Mouse (Mus musculus) neural tube, embryonic 11.5 days (tissue): ENCODE results near the gene Glyatl3. TPM values are rescaled to one million over a fixed set of nuclear protein-coding genes. Genes with fewer than 3 reads are reported as not detected.

Experiments used
- ATAC-seq: fragments of 200-750 bp; cut with Nextera tagmentation; 2 replicates; pipeline ENCODE4 v1.8.0; 2017; ENCODE audit warnings: moderate number of reproducible peaks, mild to moderate bottlenecking, moderate TSS enrichment, moderate library complexity; ENCODE audit not compliant: insufficient read depth, low FRiP score, low TSS enrichment
- DNase-seq: peaks from one replicate; pipeline ENCODE4 v3.0.0-alpha.2; 2015; ENCODE audit warnings: low spot score
- H3K27ac ChIP-seq: fragments of 300-500 bp; sonication (generic); 2 replicates; pipeline ENCODE4 v1.5.1; 2014; ENCODE audit warnings: low read depth, mild to moderate bottlenecking, low read length
- H3K27me3 ChIP-seq: fragments of 300-500 bp; sonication (generic); 2 replicates; pipeline ENCODE4 v1.6.1; 2014; ENCODE audit warnings: mild to moderate bottlenecking, low read length, mixed read lengths; ENCODE audit not compliant: control insufficient read depth, insufficient read depth
- H3K36me3 ChIP-seq: fragments of 300-500 bp; sonication (generic); 2 replicates; pipeline ENCODE4 v1.6.1; 2014; ENCODE audit warnings: mild to moderate bottlenecking, low read length, moderate library complexity, mixed read lengths; ENCODE audit not compliant: control insufficient read depth, insufficient read depth
- H3K4me1 ChIP-seq: fragments of 300-500 bp; sonication (generic); 2 replicates; pipeline ENCODE4 v1.6.1; 2014; ENCODE audit warnings: low read length, mixed read lengths; ENCODE audit not compliant: control insufficient read depth, insufficient read depth
- H3K4me2 ChIP-seq: fragments of 300-500 bp; sonication (generic); 2 replicates; pipeline ENCODE4 v1.6.1; 2014; ENCODE audit warnings: low read depth, mild to moderate bottlenecking, moderate library complexity
- H3K4me3 ChIP-seq: fragments of 300-500 bp; sonication (generic); 2 replicates; pipeline ENCODE4 v1.5.1; 2014; ENCODE audit warnings: low read depth, low read length
- H3K9ac ChIP-seq: fragments of 300-500 bp; sonication (generic); 2 replicates; pipeline ENCODE4 v1.6.1; 2014; ENCODE audit warnings: mild to moderate bottlenecking, low read length
- H3K9me3 ChIP-seq: fragments of 300-500 bp; sonication (generic); 2 replicates; pipeline ENCODE4 v1.6.1; 2016; ENCODE audit warnings: low read length; ENCODE audit not compliant: control insufficient read depth
- WGBS: fragments of 180-500 bp; shearing (Covaris S2); extraction: QIAGEN DNeasy Blood & Tissue Kit; methylation state at CpG from one replicate; pipeline ENCODE4 v1.1.7; 2014; 5-methylcytosine and 5-hydroxymethylcytosine counted together
- polyA plus RNA-seq: library from polyadenylated mRNA; unstranded; fragments of >200 nt; fragmentation: Nextera tagmentation; extraction: Ambion mirVana; gene quantifications from 2 replicates; pipeline ENCODE4 v1.2.1, GENCODE M21; 2014

The Glyatl3 gene
- polyA plus RNA-seq, 1 experiment from 2014 or later, result not detected

DNA sequence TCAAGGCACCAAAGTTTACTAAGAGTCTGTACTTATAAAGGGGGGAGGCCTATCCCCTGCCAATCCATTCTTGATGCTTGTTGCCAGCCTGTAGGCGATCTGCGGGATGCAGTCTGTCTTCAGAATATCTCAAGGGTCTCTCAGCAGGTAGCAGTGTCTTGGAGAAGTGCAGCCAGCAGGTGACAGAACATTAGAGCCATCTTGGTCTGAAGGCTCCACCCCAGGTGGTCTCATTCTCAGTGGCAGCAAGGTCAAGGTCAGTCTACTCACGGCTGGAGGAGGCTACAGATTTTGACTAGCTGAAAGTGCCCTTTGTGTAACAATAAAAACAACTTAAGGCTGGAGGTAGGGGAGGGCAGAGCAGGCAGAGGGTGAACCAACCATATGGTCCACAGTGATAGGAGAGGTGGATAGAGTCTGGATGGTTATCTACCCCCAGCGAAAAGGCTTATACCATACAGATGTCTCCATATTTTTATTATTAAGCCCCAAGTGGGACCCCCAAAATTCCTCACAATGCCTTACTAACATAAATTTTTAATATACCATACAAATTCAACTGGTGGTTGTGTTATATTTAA is 14.3 kb downstream of the Glyatl3 start:
- Histone ChIP-seq H3K4me1 (peaks cover 3% of the 10 kb centered on the region; the same call in 1 of the 2 replicates), H3K27ac (no peak overlapping the region), H3K9me3 (no peaks in the 10 kb centered on the region), H3K9ac (no peak overlapping the region), H3K4me2 (no peak overlapping the region), H3K27me3 (no peaks in the 10 kb centered on the region), H3K4me3 (no peak overlapping the region), H3K36me3 (no peaks in the 10 kb centered on the region)
- WGBS, result 41% methylated on average over 4 of the region's 4 CpGs
- no peak for ATAC-seq
- DNase-seq, result no peak

DNA sequence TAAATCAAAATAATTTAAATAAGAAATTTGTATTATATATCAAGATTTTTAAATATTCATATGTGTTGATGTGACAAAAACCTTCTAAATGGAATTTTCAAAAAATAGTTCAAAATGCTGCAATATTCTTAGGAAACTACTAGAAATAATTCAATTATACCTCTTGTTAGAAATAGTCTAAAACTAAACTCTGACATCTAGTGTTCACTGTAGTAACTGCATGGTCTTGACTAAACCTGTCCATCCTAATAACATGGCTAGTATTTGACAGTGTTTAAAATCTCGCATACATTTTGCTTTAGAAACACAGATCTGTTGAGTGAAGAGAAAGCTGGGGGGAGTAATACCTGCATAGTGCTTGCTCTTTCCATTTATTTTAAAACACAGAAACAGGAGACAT is 17.3 kb downstream of the Glyatl3 start:
- DNase-seq, result no peak
- Histone ChIP-seq H3K36me3 (no peaks in the 10 kb centered on the region), H3K4me3 (no peak overlapping the region), H3K9ac (no peak overlapping the region), H3K9me3 (no peaks in the 10 kb centered on the region), H3K4me1 (no peaks in the 10 kb centered on the region), H3K4me2 (no peak overlapping the region), H3K27ac (no peak overlapping the region), H3K27me3 (no peaks in the 10 kb centered on the region)
- 80% methylated on average over 1 of the region's 1 CpGs for WGBS
- no peak for ATAC-seq

GRCm38 (mm10) chr17:40887849-40888536 is 26.2 kb downstream of the Glyatl3 start:
- DNase-seq, result no peak
- H3K27me3 ChIP-seq, result no peaks in the 10 kb centered on the region
- WGBS, result 85% methylated on average over 4 of the region's 4 CpGs

DNA sequence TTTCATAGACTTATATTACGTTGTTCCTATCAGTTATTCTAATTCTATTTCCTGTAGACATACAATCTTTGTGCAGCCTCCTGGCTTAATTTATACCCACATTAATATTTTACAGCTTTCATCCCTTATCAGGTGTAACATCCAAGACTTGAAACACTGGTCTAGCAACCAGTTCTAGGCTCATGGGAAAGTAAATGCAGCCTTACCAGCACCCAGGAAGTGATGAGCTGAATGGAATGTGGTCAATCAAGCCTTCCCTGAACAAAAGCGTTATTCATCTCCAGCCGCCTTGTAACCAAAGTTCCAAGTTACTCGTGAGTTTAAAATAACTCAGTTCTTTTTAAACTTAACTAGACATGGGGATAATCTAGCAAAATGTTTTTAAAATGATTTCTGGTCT is 29.0 kb downstream of the Glyatl3 start:
- WGBS, result 86% methylated on average over 4 of the region's 4 CpGs
- Histone ChIP-seq H3K9me3 (no peaks in the 10 kb centered on the region), H3K9ac (no peak overlapping the region), H3K4me2 (no peak overlapping the region), H3K27ac (no peak overlapping the region), H3K27me3 (no peaks in the 10 kb centered on the region; the same call in 1 of the 2 replicates), H3K4me3 (no peak overlapping the region), H3K36me3 (no peaks in the 10 kb centered on the region), H3K4me1 (no peaks in the 10 kb centered on the region)
- ATAC-seq, result no peak
- DNase-seq, result no peak

More at GRCm38 (mm10) chr17:40887849-40888536, 26.2 kb downstream of the Glyatl3 start:
- Histone ChIP-seq H3K4me2 (no peak overlapping the region), H3K4me3 (no peak overlapping the region), H3K9ac (no peak overlapping the region), H3K9me3 (no peaks in the 10 kb centered on the region), H3K36me3 (no peaks in the 10 kb centered on the region), H3K27ac (no peak overlapping the region), H3K4me1 (no peaks in the 10 kb centered on the region)
- ATAC-seq, result no peak

DNA sequence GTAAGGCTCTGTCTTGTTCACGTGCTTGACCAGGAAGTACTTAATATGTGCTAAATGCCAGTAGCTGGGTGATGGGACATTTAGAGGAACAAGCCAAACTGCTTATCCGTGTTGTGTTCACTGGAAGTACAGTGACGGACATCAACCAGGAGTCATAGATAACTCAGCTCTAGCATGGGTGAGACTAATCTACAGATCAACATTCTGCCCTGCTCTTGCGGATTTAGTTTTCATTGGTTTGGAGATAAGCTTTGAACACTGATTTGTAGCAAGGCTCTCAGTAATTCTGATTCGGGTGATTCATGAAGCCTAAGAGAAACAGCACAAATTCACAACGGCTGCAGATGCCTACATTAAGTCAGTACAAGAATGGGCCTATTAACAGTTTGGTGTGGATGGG is 32.0 kb downstream of the Glyatl3 start:
- WGBS, result 91% methylated on average over 6 of the region's 6 CpGs
- Histone ChIP-seq H3K4me3 (no peak overlapping the region), H3K27me3 (no peaks in the 10 kb centered on the region; the same call in 1 of the 2 replicates), H3K27ac (no peak overlapping the region), H3K36me3 (no peaks in the 10 kb centered on the region), H3K4me1 (no peaks in the 10 kb centered on the region), H3K9ac (no peak overlapping the region), H3K4me2 (no peak overlapping the region), H3K9me3 (no peaks in the 10 kb centered on the region)
- ATAC-seq (no peak), DNase-seq (no peak)

GRCm38 (mm10) chr17:40879924-40880691 is 34.0 kb downstream of the Glyatl3 start, which contains the start of gene 9130008F23Rik:
Gene 9130008F23Rik, minus strand, starts transcription at chr17:40880559.
- H3K9ac ChIP-seq, result peak within 1 kb of the TSS; percentile 70
- H3K4me2 ChIP-seq, result peak within 1 kb of the TSS; percentile 90
- H3K4me3 ChIP-seq, result peak within 1 kb of the TSS; percentile 50
- no peaks in the 10 kb centered on the region for H3K4me1 ChIP-seq
- no peaks in the 10 kb centered on the region for H3K9me3 ChIP-seq
- WGBS, result under 1% methylated on average over 40 of the region's 40 CpGs
- ATAC-seq (peak; percentile 79), DNase-seq (peak; percentile 61)
- no peaks in the 10 kb centered on the region for H3K36me3 ChIP-seq
- no peak within 1 kb of the TSS for H3K27ac ChIP-seq
- H3K27me3 ChIP-seq, result no peaks in the 10 kb centered on the region; the same call in 1 of the 2 replicates

GRCm38 (mm10) chr17:40879528-40879923 is 34.6 kb downstream of the Glyatl3 start:
- no peak for ATAC-seq
- H3K4me1 ChIP-seq, result no peaks in the 10 kb centered on the region
- H3K27ac ChIP-seq, result no peak overlapping the region
- H3K4me2 ChIP-seq, result peak overlapping the region; percentile 90
- no peak for DNase-seq
- no peaks in the 10 kb centered on the region; the same call in 1 of the 2 replicates for H3K27me3 ChIP-seq
- H3K4me3 ChIP-seq, result peak overlapping the region; percentile 50
- peak overlapping the region; percentile 70 for H3K9ac ChIP-seq
- H3K9me3 ChIP-seq, result no peaks in the 10 kb centered on the region
- WGBS, result 4% methylated on average over 6 of the region's 6 CpGs
- H3K36me3 ChIP-seq, result no peaks in the 10 kb centered on the region

DNA sequence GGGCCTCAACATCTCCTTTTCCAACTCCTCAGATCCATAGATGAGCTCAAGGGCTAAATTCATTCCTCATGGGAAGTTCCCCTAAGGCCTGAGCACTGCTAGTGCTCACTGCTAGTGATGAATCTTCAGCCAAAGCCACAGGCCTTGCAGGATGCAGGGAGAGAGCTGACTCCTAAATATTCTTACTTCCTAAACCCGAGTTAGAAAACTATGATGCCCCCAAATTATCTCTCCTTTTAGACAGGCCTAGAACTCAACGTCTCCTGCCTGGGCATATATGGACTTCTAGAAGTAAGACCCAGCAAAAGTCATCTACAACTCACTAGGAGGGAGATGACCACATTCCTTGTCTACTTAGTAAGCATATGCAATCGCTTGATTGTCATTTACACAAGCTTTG is 36.4 kb downstream of the Glyatl3 start:
- WGBS, result 32% methylated on average over 3 of the region's 3 CpGs
- DNase-seq (no peak), ATAC-seq (no peak)
- Histone ChIP-seq H3K27me3 (no peaks in the 10 kb centered on the region; the same call in 1 of the 2 replicates), H3K9ac (no peak overlapping the region), H3K36me3 (no peaks in the 10 kb centered on the region), H3K4me3 (no peak overlapping the region), H3K27ac (no peak overlapping the region), H3K4me2 (no peak overlapping the region), H3K9me3 (no peaks in the 10 kb centered on the region), H3K4me1 (no peaks in the 10 kb centered on the region)
